Mouse (Mus musculus) erythroblast, embryonic 14.5 days (primary cell): ENCODE data around the gene Stox1.

Experiments
- GATA1 ChIP-seq: IDR thresholded peaks from 2 replicates; pipeline ENCODE4 v1.6.1; 2012; ENCODE audit warnings: low read length, inconsistent platforms, mixed read lengths
- TAL1 ChIP-seq: IDR thresholded peaks from 3 replicates; pipeline ENCODE4 v1.6.1; 2012; ENCODE audit warnings: low read length, inconsistent platforms, mixed read lengths

DNA sequence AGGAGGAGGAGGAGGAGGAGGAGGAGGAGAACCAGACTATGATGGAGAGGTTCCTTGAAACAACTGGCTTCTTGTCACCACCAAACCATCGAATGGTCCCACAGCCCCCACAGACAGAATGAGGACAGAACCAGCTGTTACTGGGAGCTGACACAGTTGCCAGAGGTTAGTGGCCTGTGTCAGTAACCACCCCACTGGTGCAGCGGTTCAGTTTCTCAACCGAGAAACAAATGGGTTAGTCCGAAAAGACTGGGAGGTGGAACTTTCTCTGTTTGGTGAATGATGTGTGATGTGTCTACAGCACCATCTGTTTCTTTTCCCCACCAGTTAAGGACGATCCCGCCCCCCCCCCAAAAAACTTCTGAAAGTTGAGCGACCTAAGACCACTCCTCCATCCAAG, 992 bp downstream of the Stox1 start:
- TF ChIP-seq GATA1 = no peak
- no peak for TF ChIP-seq TAL1
